Mouse (Mus musculus) CD4-positive, CD25-positive, alpha-beta regulatory T cell, adult 2 months (primary cell): ENCODE results near the gene Srsy.
"Not testable (repeated sequence)": the region's sequence is repeated elsewhere in the genome, so short reads cannot be mapped to it uniquely, and the experiment has no call there.

Experiments
- DNase-seq: peaks from one replicate; pipeline ENCODE4 v3.0.0-alpha.2; 2012; ENCODE audit warnings: low read depth, low spot score

Gene Srsy

GRCm38 (mm10) chrY:17937230-17937629 lies at the start of gene Srsy:
Srsy (minus strand) TSS chrY:17937330.
- DNase-seq = not testable (repeated sequence)
